Mouse (Mus musculus) heart, adult 2 months (tissue): Measurements from ENCODE around the gene Prkcg.

Experiments
- CTCF ChIP-seq: fragments of 200-600 bp; IDR thresholded peaks from 2 replicates; pipeline ENCODE4 v1.8.1; 2022; ENCODE audit warnings: antibody characterized with exemption, mild to moderate bottlenecking, moderate library complexity
- POLR2A ChIP-seq: fragments of 200-500 bp; IDR thresholded peaks from 2 replicates; pipeline ENCODE4 v1.6.1; 2011; ENCODE audit warnings: mild to moderate bottlenecking, low read depth, low read length, control low read depth; ENCODE audit not compliant: insufficient read depth

DNA sequence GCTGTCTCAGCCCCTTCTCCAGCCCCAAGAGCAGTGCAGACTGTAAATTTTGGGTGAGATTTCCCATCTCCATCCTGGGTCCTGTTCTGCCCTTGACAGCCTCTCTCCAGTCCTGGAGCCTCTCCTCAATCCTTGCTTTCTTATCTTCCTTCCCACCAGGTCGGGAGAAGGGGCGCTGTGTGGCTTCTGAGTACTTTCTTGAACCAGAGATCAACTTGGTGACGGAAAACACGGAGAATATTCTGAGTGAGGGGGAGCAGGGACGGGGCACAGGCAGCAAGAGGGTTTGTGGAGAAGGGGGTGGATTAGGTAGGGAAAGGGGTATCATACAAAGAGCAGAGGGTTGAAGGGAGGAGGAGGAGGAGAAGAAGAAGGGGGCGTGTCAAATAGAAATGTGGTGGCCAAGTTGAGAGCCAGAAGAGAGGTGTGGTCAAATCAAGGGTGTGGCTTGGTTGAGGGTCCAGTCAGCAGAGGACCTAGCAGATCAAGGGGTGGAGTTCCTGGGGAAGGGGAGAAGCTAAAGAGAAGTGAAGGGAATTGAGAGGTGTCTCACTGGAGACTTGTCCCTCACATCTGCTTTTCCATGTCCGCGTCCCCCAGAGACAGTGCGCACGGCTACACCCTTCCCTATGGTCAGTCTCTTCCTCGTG is 49.4 kb downstream of the Prkcg start:
- TF ChIP-seq POLR2A (no peak), CTCF (no peak)
